Mouse (Mus musculus) splenic B cell, adult 2 months (primary cell): ENCODE results near the gene Scgb1c1.

Experiments used
- DNase-seq: peaks from one replicate; pipeline ENCODE4 v3.0.0-alpha.2; 2011; ENCODE audit warnings: low read depth, low spot score
- H3K27me3 ChIP-seq: 2 replicates; pipeline ENCODE4 v1.6.1; 2012; ENCODE audit warnings: mild to moderate bottlenecking, low read length, moderate library complexity, mixed read lengths; ENCODE audit not compliant: control insufficient read depth, poor library complexity, insufficient read depth, severe bottlenecking
- H3K36me3 ChIP-seq: 2 replicates; pipeline ENCODE4 v1.6.1; 2012; ENCODE audit warnings: mild to moderate bottlenecking, low read length, moderate library complexity, mixed read lengths; ENCODE audit not compliant: control insufficient read depth, poor library complexity, insufficient read depth, severe bottlenecking

Scgb1c1 gene

GRCm38 (mm10) chr7:140834968-140835757 is 10.2 kb upstream of the Scgb1c1 start, which contains the start of gene Urah:
TSS of gene Urah (plus strand) at chr7:140835018.
- H3K27me3 ChIP-seq, result no peaks in the 10 kb centered on the region
- no peak for DNase-seq

GRCm38 (mm10) chr7:140835758-140836087 is 9.6 kb upstream of the Scgb1c1 start:
- Histone ChIP-seq H3K36me3 (no peaks in the 10 kb centered on the region), H3K27me3 (no peaks in the 10 kb centered on the region)

More at GRCm38 (mm10) chr7:140834968-140835757, 10.2 kb upstream of the Scgb1c1 start, which contains the start of gene Urah:
- no peaks in the 10 kb centered on the region for H3K36me3 ChIP-seq

GRCm38 (mm10) chr7:140836243-140837115 is 8.9 kb upstream of the Scgb1c1 start:
- no peaks in the 10 kb centered on the region for H3K36me3 ChIP-seq
- H3K27me3 ChIP-seq, result no peaks in the 10 kb centered on the region
- DNase-seq, result no peak

More at GRCm38 (mm10) chr7:140835758-140836087, 9.6 kb upstream of the Scgb1c1 start:
- no peak for DNase-seq

GRCm38 (mm10) chr7:140839556-140839955 is 5.8 kb upstream of the Scgb1c1 start:
- Histone ChIP-seq H3K27me3 (no peaks in the 10 kb centered on the region), H3K36me3 (no peaks in the 10 kb centered on the region)
- no peak for DNase-seq

- DNase-seq, result no peak
- H3K36me3 ChIP-seq, result no peaks in the 10 kb centered on the region
- no peaks in the 10 kb centered on the region for H3K27me3 ChIP-seq
Observed at GRCm38 (mm10) chr7:140840750-140841735, 4.3 kb upstream of the Scgb1c1 start.

GRCm38 (mm10) chr7:140843806-140844205 is 1.5 kb upstream of the Scgb1c1 start:
- Histone ChIP-seq H3K36me3 (no peaks in the 10 kb centered on the region), H3K27me3 (no peaks in the 10 kb centered on the region; the same call in 1 of the 2 replicates)
- no peak for DNase-seq

- no peaks in the 10 kb centered on the region for H3K36me3 ChIP-seq
- H3K27me3 ChIP-seq, result no peaks in the 10 kb centered on the region; the same call in 1 of the 2 replicates
- no peak for DNase-seq
Observed at GRCm38 (mm10) chr7:140845683-140846082, 336 bp downstream of the Scgb1c1 start.

GRCm38 (mm10) chr7:140846676-140847075 is 1.3 kb downstream of the Scgb1c1 start:
- 0 out of 2 replicates have a peak, but pooled peaks cover 1% of the 10 kb centered on the region for H3K36me3 ChIP-seq
- H3K27me3 ChIP-seq, result no peaks in the 10 kb centered on the region; the same call in 1 of the 2 replicates
- DNase-seq, result no peak

- no peak for DNase-seq
Observed at GRCm38 (mm10) chr7:140847755-140848580, 2.6 kb downstream of the Scgb1c1 start, which contains the start of gene Odf3. TSS of gene Odf3 (plus strand) at chr7:140847805.

GRCm38 (mm10) chr7:140848591-140848990 is 3.2 kb downstream of the Scgb1c1 start:
- 0 out of 2 replicates have a peak, but pooled peaks cover 1% of the 10 kb centered on the region for H3K36me3 ChIP-seq
- DNase-seq, result no peak
- no peaks in the 10 kb centered on the region; the same call in 1 of the 2 replicates for H3K27me3 ChIP-seq

More at GRCm38 (mm10) chr7:140847755-140848580, 2.6 kb downstream of the Scgb1c1 start, which contains the start of gene Odf3:
- Histone ChIP-seq H3K27me3 (no peaks in the 10 kb centered on the region; the same call in 1 of the 2 replicates), H3K36me3 (0 out of 2 replicates have a peak, but pooled peaks cover 1% of the 10 kb centered on the region)

GRCm38 (mm10) chr7:140851916-140852315 is 6.6 kb downstream of the Scgb1c1 start:
- no peak for DNase-seq
- Histone ChIP-seq H3K27me3 (no peaks in the 10 kb centered on the region; the same call in 1 of the 2 replicates), H3K36me3 (peaks cover 1% of the 10 kb centered on the region; the same call in 1 of the 2 replicates)

- H3K27me3 ChIP-seq, result no peaks in the 10 kb centered on the region
- H3K36me3 ChIP-seq, result peaks cover 1% of the 10 kb centered on the region; the same call in 1 of the 2 replicates
- DNase-seq, result no peak
Observed at GRCm38 (mm10) chr7:140853386-140853785, 8.0 kb downstream of the Scgb1c1 start.

- Histone ChIP-seq H3K27me3 (no peaks in the 10 kb centered on the region), H3K36me3 (peaks cover 1% of the 10 kb centered on the region; the same call in 1 of the 2 replicates)
- no peak for DNase-seq
Observed at GRCm38 (mm10) chr7:140854483-140854882, 9.1 kb downstream of the Scgb1c1 start.
